Mouse (Mus musculus): ENCODE measurements at regions not wholly inside any gene's neighbourhood (a gene's known extent, or its start where the extent isn't known, plus 50 kb on each side); places are given as distances from the start of the nearest gene placed in this dataset.

GRCm38 (mm10) chr6:122394160-122394559, 53.8 kb upstream of the Phc1 start:
- DNase-seq, result no peak

- no peak for DNase-seq
Observed at GRCm38 (mm10) chr6:122393231-122393881, 53.0 kb upstream of the Phc1 start.

- DNase-seq, result peak; percentile 54 to 80
Observed at GRCm38 (mm10) chr6:122391725-122392667, 51.6 kb upstream of the Phc1 start.

GRCm38 (mm10) chr6:122391126-122391525, 50.8 kb upstream of the Phc1 start:
- DNase-seq, result no peak

- DNase-seq, result no peak
Observed at GRCm38 (mm10) chr6:122390720-122391119, 50.4 kb upstream of the Phc1 start.
